Mouse (Mus musculus) left cerebral cortex, postnatal 25 days (tissue): ENCODE data around the gene Drc1. TPM values are rescaled to one million over a fixed set of nuclear protein-coding genes. Genes with fewer than 3 reads are reported as not detected.
A peak's percentile ranks its signal among the peaks of the same experiment; 100 is the strongest.

Experiments
- DNase-seq, 2 experiments: peaks; one replicate each; pipeline ENCODE4 v3.0.0; 2022; ENCODE audit warnings: low spot score in 2 of 2, mixed read lengths in 1 of 2
- intact Hi-C: fragments of 180-260 bp; cut with DNase I; formaldehyde crosslinking; loops from one replicate; pipeline ENCODE4 v1.15.1; 2025
- total RNA-seq, 2 experiments: library from RNA; stranded (reverse); gene quantifications; 2 replicates each; pipeline ENCODE4 v1.2.3; 2021

Drc1 gene
- total RNA-seq, 2 experiments from 2014 or later, result 16.3 to 17.6 TPM

- intact Hi-C loops, result no loop called here
- no peak for DNase-seq
These were observed 5.0 kb downstream of the Drc1 start for GRCm38 (mm10) chr5:30285944-30286799.

- intact Hi-C loops, result no loop called here
- no peak for DNase-seq
These were observed 6.1 kb downstream of the Drc1 start for GRCm38 (mm10) chr5:30287106-30287882.

- intact Hi-C loops, result no loop called here
- no peak for DNase-seq
These were observed 59.6 kb downstream of the Drc1 start for GRCm38 (mm10) chr5:30340815-30341214.

GRCm38 (mm10) chr5:30341601-30342365, 60.6 kb downstream of the Drc1 start:
- intact Hi-C loops, result no loop called here
- peak in 1 of 2 experiments; percentile 52 for DNase-seq

- intact Hi-C loops, result no loop called here
- peak; percentile 20 to 81 for DNase-seq
These were observed 61.4 kb downstream of the Drc1 start for GRCm38 (mm10) chr5:30342601-30343015.

- DNase-seq, result peak; percentile 53 to 86
- intact Hi-C loops, result no loop called here
These were observed 61.9 kb downstream of the Drc1 start for GRCm38 (mm10) chr5:30343107-30343506.

- DNase-seq, result no peak
- intact Hi-C loops, result no loop called here
These were observed 62.7 kb downstream of the Drc1 start for GRCm38 (mm10) chr5:30343886-30344285.

- DNase-seq, result no peak
- intact Hi-C loops, result no loop called here
These were observed 72.4 kb downstream of the Drc1 start for GRCm38 (mm10) chr5:30353605-30354004.

- DNase-seq, result no peak
- intact Hi-C loops, result no loop called here
These were observed 73.9 kb downstream of the Drc1 start for GRCm38 (mm10) chr5:30355114-30355513.

GRCm38 (mm10) chr5:30355559-30356159, 74.5 kb downstream of the Drc1 start:
- intact Hi-C loops, result no loop called here
- no peak for DNase-seq

- no peak for DNase-seq
- intact Hi-C loops, result no loop called here
These were observed 75.5 kb downstream of the Drc1 start for GRCm38 (mm10) chr5:30356647-30357046.

GRCm38 (mm10) chr5:30358436-30359099, 77.4 kb downstream of the Drc1 start:
- intact Hi-C loops, result no loop called here

GRCm38 (mm10) chr5:30367405-30367804, 86.2 kb downstream of the Drc1 start:
- DNase-seq, result no peak
- intact Hi-C loops, result no loop called here

More at GRCm38 (mm10) chr5:30358436-30359099, 77.4 kb downstream of the Drc1 start:
- no peak for DNase-seq

- DNase-seq, result peak in 1 of 2 experiments; percentile 60
- intact Hi-C loops, result no loop called here
These were observed 88.2 kb downstream of the Drc1 start for GRCm38 (mm10) chr5:30369426-30369825.

- intact Hi-C loops, result no loop called here
- no peak for DNase-seq
These were observed 101.7 kb downstream of the Drc1 start for GRCm38 (mm10) chr5:30382876-30383275.

- intact Hi-C loops, result no loop called here
- DNase-seq, result no peak
These were observed 106.5 kb downstream of the Drc1 start for GRCm38 (mm10) chr5:30387726-30388125.

GRCm38 (mm10) chr5:30389836-30390235, 108.6 kb downstream of the Drc1 start:
- intact Hi-C loops, result no loop called here
- no peak for DNase-seq

- DNase-seq, result peak; percentile 55
- intact Hi-C loops, result loop anchor here (1.0 kb wide), 1 partner anchor 91 kb away; no protein-coding TSS in a partner anchor
These were observed 110.3 kb downstream of the Drc1 start for GRCm38 (mm10) chr5:30391473-30391872.

GRCm38 (mm10) chr5:30400521-30400920, 119.3 kb downstream of the Drc1 start:
- intact Hi-C loops, result no loop called here

More at GRCm38 (mm10) chr5:30400521-30400920, 119.3 kb downstream of the Drc1 start:
- DNase-seq, result peak in 1 of 2 experiments; percentile 8
